Mouse (Mus musculus) forebrain, embryonic 14.5 days (tissue): ENCODE data around the gene 3110082I17Rik. TPM values are rescaled to one million over a fixed set of nuclear protein-coding genes. Genes with fewer than 3 reads are reported as not detected.

Experiments used
- ATAC-seq: fragments of 200-750 bp; cut with Nextera tagmentation; 2 replicates; pipeline ENCODE4 v1.8.0; 2017; ENCODE audit warnings: mild to moderate bottlenecking, moderate library complexity
- DNase-seq: peaks from one replicate; pipeline ENCODE4 v3.0.0-alpha.2; 2015; ENCODE audit warnings: low spot score
- H3K27ac ChIP-seq: fragments of 300-500 bp; sonication (generic); 2 replicates; pipeline ENCODE4 v1.5.1; 2014; ENCODE audit warnings: low read depth, mild to moderate bottlenecking, control low read depth, low read length, moderate library complexity
- H3K27me3 ChIP-seq: fragments of 300-500 bp; sonication (generic); replicated peaks from 2 replicates; pipeline ENCODE4 v1.6.1; 2014; ENCODE audit warnings: low read length, control low read depth, mixed read lengths; ENCODE audit not compliant: control insufficient read depth, insufficient read depth
- H3K36me3 ChIP-seq: fragments of 300-500 bp; sonication (generic); 2 replicates; pipeline ENCODE4 v1.6.1; 2014; ENCODE audit warnings: low read length, control low read depth; ENCODE audit not compliant: control insufficient read depth, insufficient read depth
- H3K4me1 ChIP-seq: fragments of 300-500 bp; sonication (generic); 2 replicates; pipeline ENCODE4 v1.6.1; 2014; ENCODE audit warnings: antibody characterized with exemption, low read length, control low read depth; ENCODE audit not compliant: control insufficient read depth, insufficient read depth
- H3K4me2 ChIP-seq: fragments of 300-500 bp; sonication (generic); 2 replicates; pipeline ENCODE4 v1.6.1; 2014; ENCODE audit warnings: mild to moderate bottlenecking, control low read depth, low read length
- H3K4me3 ChIP-seq: fragments of 300-500 bp; sonication (generic); 2 replicates; pipeline ENCODE4 v1.5.1; 2014; ENCODE audit warnings: low read depth, low read length, control low read depth
- H3K9ac ChIP-seq: fragments of 300-500 bp; sonication (generic); 2 replicates; pipeline ENCODE4 v1.6.1; 2014; ENCODE audit warnings: mild to moderate bottlenecking, low read length, control low read depth, moderate library complexity
- H3K9me3 ChIP-seq: fragments of 300-500 bp; sonication (generic); replicated peaks from 2 replicates; pipeline ENCODE4 v1.6.1; 2016; ENCODE audit warnings: low read length, control low read depth, mixed read lengths; ENCODE audit not compliant: control insufficient read depth
- WGBS: fragments of 180-500 bp; shearing (Covaris S2); extraction: QIAGEN DNeasy Blood & Tissue Kit; methylation state at CpG from one replicate; pipeline ENCODE4 v1.1.7; 2014; 5-methylcytosine and 5-hydroxymethylcytosine counted together
- polyA plus RNA-seq: library from polyadenylated mRNA; unstranded; fragments of >200 nt; fragmentation: Nextera tagmentation; extraction: Ambion mirVana; gene quantifications from 2 replicates; pipeline ENCODE4 v1.2.1, GENCODE M21; 2014

The 3110082I17Rik gene
- polyA plus RNA-seq, 1 experiment from 2014 or later = 14.9 TPM

DNA sequence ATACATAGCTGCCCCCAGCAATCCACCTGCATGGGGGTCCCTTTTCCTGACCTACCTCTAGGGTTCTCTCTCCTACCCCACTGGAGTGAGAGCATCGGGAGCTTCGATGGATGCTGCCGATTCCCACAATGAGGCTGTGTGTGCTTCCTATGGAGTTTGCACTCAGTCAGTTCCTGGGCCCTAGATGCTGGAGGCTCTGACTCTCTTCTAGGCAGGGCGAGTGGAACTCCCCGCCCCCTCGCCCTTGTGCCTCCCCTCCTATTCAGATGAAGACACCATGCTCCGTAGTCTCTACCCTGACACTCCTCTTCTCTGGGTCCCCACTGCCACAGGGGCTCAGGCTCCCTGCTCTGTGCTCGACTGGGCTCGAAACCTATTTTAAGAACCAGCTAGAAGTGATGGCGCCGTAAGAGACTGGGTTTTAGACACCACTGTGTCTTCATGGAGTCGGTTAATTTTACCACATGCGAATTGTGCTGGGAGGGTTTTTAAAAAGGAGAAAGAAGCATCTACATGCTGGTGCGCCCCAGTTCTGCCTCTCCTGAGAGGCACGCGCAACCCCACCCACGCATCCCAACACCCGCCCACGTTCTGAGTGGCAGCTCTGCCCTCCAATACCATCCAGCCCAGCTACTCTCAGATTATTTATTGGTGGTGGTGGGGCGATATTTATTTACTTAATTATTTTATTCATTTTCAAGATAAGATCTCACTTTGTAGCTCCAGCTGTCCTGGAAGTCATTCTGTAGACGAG, 142.4 kb downstream of the 3110082I17Rik start:
- H3K4me2 ChIP-seq = no peak overlapping the region
- ATAC-seq (no peak), DNase-seq (no peak)
- H3K27me3 ChIP-seq = no peaks in the 10 kb centered on the region
- H3K9me3 ChIP-seq = no peaks in the 10 kb centered on the region
- no peaks in the 10 kb centered on the region for H3K36me3 ChIP-seq
- H3K4me3 ChIP-seq = no peak overlapping the region
- WGBS = 65% methylated on average over 21 of the region's 21 CpGs
- no peaks in the 10 kb centered on the region for H3K4me1 ChIP-seq
- no peak overlapping the region for H3K9ac ChIP-seq
- no peak overlapping the region for H3K27ac ChIP-seq

DNA sequence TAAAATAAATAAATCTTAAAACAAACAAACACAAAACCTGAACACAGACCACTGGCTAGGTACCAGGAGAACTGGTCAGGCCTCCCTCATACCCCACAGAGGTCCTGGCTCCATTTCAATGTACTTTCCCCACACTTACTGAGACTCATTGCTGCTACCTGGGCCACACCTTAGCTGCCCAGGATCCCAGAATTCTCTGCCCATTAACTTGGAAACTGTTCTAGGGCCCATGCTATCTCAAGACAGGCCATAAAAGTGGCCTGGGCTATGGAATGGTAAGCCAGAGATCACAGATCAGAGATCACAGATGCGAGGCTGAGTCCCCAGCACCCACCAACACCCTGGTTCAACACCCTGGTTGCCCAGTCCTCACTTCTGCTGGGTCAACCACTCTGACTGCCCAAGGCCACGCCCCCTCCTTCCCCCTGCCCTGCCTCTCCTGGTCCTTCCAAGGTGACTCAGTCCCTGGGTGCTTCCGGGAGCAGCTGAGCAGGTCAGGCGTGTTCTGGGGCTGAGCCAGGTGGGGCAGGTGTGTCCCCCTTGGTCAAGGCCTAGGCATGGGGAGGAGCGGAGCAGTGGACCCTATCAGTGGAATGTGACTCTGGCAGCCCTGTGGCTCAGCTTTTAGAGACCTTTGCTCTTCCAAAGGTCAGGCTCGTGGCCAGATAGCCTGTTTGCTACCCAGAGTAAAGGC, 143.2 kb downstream of the 3110082I17Rik start:
- DNase-seq (no peak), ATAC-seq (no peak)
- H3K36me3 ChIP-seq = no peaks in the 10 kb centered on the region
- 79% methylated on average over 6 of the region's 6 CpGs for WGBS
- H3K27ac ChIP-seq = no peak overlapping the region
- no peak overlapping the region for H3K4me3 ChIP-seq
- no peak overlapping the region for H3K4me2 ChIP-seq
- H3K9me3 ChIP-seq = no peaks in the 10 kb centered on the region
- no peak overlapping the region for H3K9ac ChIP-seq
- H3K27me3 ChIP-seq = no peaks in the 10 kb centered on the region
- no peaks in the 10 kb centered on the region for H3K4me1 ChIP-seq

DNA sequence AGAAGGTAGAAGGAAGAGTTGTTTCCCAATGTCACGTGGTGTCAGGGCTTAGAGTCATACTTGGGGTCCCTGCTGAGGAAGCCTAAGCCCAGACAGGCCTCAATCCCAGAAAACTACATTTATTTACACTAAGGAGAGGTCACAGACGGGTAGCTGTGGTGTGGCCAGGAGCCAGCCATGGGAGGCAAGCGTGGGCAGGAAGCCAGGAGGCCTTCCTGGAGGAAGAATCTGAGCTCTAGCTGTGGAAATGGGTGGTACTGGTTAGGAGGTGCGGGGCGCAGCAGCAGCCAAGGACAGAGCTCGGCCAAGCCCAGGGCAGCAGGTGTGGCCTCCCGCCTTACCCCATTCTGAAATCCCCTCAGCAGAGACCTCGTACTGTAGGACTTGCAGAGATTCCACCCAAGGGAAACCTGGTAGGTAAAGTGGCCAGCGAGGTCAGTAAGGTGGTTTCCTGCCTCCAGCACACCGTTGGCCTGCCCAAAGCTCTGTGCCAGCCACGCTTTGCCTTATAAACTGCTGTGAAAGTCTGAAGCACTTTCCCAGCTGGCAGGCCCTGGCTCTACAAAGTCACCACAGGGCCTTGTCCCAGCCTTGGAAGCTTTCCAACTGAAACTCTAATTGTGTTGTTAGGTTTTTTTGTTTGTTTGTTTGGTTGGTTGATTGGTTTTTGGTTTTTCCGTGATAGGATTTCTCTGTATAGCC, 145.2 kb downstream of the 3110082I17Rik start:
- no peak overlapping the region for H3K4me3 ChIP-seq
- no peaks in the 10 kb centered on the region for H3K9me3 ChIP-seq
- H3K4me1 ChIP-seq = no peaks in the 10 kb centered on the region
- no peak for DNase-seq
- no peak overlapping the region for H3K9ac ChIP-seq
- H3K36me3 ChIP-seq = no peaks in the 10 kb centered on the region
- ATAC-seq = no peak
- H3K27me3 ChIP-seq = no peaks in the 10 kb centered on the region
- no peak overlapping the region for H3K27ac ChIP-seq
- WGBS = 80% methylated on average over 12 of the region's 12 CpGs
- H3K4me2 ChIP-seq = no peak overlapping the region

DNA sequence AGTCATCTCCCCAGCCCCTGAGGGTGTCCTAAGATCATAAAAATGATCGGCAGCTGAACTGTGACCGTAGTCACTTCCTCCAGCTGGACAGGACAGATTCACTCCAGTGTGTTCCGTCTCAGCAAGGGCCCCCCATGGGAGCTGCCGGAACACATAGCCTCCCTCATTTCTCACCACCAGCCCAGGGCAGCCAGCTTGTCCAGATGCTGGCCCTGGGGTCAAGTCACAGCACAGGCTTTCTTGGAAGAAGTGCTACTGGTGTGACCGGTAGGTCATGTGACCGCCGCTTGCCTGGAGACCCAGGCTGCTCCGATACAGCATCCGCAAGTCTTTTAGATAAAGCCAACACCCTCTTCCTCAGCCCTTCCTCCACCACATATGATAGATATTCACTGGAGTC, 146.8 kb downstream of the 3110082I17Rik start:
- no peaks in the 10 kb centered on the region for H3K9me3 ChIP-seq
- no peak overlapping the region for H3K27ac ChIP-seq
- H3K36me3 ChIP-seq = no peaks in the 10 kb centered on the region
- WGBS = 93% methylated on average over 9 of the region's 9 CpGs
- H3K27me3 ChIP-seq = no peaks in the 10 kb centered on the region
- H3K4me3 ChIP-seq = no peak overlapping the region
- DNase-seq (no peak), ATAC-seq (no peak)
- no peaks in the 10 kb centered on the region for H3K4me1 ChIP-seq
- no peak overlapping the region for H3K9ac ChIP-seq
- H3K4me2 ChIP-seq = no peak overlapping the region

DNA sequence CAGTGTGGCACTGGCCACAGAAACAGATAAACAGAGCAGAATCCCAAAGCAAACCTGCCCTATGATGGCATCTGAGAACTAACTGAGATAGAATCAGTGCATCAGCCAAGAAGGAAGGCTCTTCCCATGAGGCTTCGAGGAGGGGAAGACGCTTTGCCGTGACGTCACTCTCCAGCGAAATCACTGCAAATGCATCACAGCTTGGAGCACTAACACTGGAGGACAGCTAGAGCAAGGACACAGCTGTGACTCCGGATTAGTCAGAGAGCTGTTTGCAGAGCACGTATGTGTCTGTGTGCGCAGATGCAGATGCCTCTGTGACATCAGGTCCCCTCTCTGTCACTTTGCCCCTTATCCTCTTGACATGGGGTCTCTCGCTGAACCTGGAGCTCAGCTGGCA, 148.5 kb downstream of the 3110082I17Rik start:
- ATAC-seq (no peak), DNase-seq (no peak)
- Histone ChIP-seq H3K9me3 (no peaks in the 10 kb centered on the region), H3K27ac (no peak overlapping the region), H3K36me3 (no peaks in the 10 kb centered on the region), H3K9ac (no peak overlapping the region), H3K4me3 (no peak overlapping the region), H3K4me2 (no peak overlapping the region), H3K27me3 (no peaks in the 10 kb centered on the region), H3K4me1 (no peaks in the 10 kb centered on the region)
- WGBS = 89% methylated on average over 9 of the region's 9 CpGs

DNA sequence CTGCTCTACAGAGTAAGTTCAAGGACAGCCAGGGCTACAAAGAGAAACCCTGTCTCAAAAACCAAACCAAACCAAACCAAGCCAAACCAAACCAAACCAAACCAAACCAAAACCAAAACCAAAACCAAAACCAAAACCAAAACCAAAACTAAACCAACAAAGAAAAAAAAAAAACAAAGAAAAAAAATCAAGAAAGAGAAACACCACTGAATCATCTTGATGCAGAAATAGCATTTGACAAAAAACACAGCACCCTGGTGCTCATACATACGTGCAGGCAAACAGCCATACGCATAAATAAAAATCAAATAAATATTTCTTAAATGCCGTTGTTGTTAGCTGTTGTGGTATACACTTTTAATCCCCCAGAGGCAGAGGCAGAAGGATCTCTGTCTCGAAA, 149.8 kb downstream of the 3110082I17Rik start:
- 89% methylated on average over 4 of the region's 4 CpGs for WGBS
- H3K4me1 ChIP-seq = no peaks in the 10 kb centered on the region
- no peaks in the 10 kb centered on the region for H3K9me3 ChIP-seq
- H3K9ac ChIP-seq = no peak overlapping the region
- H3K27me3 ChIP-seq = no peaks in the 10 kb centered on the region
- H3K4me2 ChIP-seq = no peak overlapping the region
- no peak for DNase-seq
- H3K4me3 ChIP-seq = no peak overlapping the region
- ATAC-seq = no peak
- H3K27ac ChIP-seq = no peak overlapping the region
- no peaks in the 10 kb centered on the region for H3K36me3 ChIP-seq

DNA sequence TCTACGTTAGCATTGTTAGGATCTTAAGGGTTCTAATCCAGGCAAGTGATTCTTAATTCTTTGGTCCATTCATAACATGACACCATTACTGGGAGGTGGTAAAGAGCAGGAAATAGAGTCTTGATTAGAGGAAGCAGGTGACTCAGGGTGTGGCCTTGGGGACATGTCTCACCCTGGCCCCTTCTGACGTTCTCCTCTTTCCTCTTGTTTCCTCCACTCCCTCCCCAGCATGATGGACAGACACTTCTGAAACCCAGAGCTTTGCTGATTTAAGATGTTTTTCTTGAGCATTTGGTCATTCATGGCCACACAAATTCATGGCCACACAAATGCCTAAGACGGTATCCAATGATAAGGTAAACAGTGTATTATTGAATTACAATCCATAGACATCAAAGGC, 150.4 kb downstream of the 3110082I17Rik start:
- no peak for ATAC-seq
- H3K27ac ChIP-seq = no peak overlapping the region
- H3K36me3 ChIP-seq = no peaks in the 10 kb centered on the region
- no peaks in the 10 kb centered on the region for H3K4me1 ChIP-seq
- no peak overlapping the region for H3K4me3 ChIP-seq
- no peak overlapping the region for H3K4me2 ChIP-seq
- H3K9ac ChIP-seq = no peak overlapping the region
- H3K27me3 ChIP-seq = no peaks in the 10 kb centered on the region
- H3K9me3 ChIP-seq = no peaks in the 10 kb centered on the region
- DNase-seq = no peak
- WGBS = 82% methylated on average over 3 of the region's 3 CpGs
